Mouse (Mus musculus) G1E (cell line): ENCODE results near the gene Ccl22. TPM values are rescaled to one million over a fixed set of nuclear protein-coding genes. Genes with fewer than 3 reads are reported as not detected.

Experiments
- ATAC-seq: 2 replicates; pipeline ENCODE4 v1.8.0; 2016; ENCODE audit warnings: mild to moderate bottlenecking; ENCODE audit not compliant: insufficient number of reproducible peaks, poor library complexity, low FRiP score, severe bottlenecking; ENCODE audit errors: extremely low read depth
- DNase-seq: peaks from one replicate; pipeline ENCODE4 v3.0.0; 2012; ENCODE audit warnings: low spot score
- H3K27me3 ChIP-seq: 2 replicates; pipeline ENCODE4 v1.6.1; 2012; ENCODE audit warnings: mild to moderate bottlenecking, low read length, inconsistent platforms; ENCODE audit not compliant: insufficient read depth
- H3K36me3 ChIP-seq: replicated peaks from 2 replicates; pipeline ENCODE3; 2012; ENCODE audit warnings: mild to moderate bottlenecking, inconsistent platforms
- H3K4me1 ChIP-seq: 2 replicates; pipeline ENCODE4 v1.6.1; 2012; ENCODE audit warnings: low read depth, low read length, inconsistent platforms, mixed read lengths; ENCODE audit not compliant: insufficient read depth
- H3K4me3 ChIP-seq: 2 replicates; pipeline ENCODE4 v1.5.1; 2012; ENCODE audit warnings: low read depth, mild to moderate bottlenecking, inconsistent platforms, low read length, moderate library complexity, mixed read lengths
- H3K9me3 ChIP-seq: replicated peaks from 2 replicates; pipeline ENCODE4 v1.6.1; 2012; ENCODE audit warnings: inconsistent platforms
- CTCF ChIP-seq: IDR thresholded peaks from 2 replicates; pipeline ENCODE4 v1.5.1; 2012; ENCODE audit warnings: low read depth, low read length, inconsistent platforms, mixed read lengths
- GATA1 ChIP-seq: IDR thresholded peaks from 2 replicates; pipeline ENCODE4 v1.6.1; 2012; ENCODE audit warnings: borderline replicate concordance, low read length, inconsistent platforms, mixed read lengths
- GATA2 ChIP-seq: IDR thresholded peaks from 2 replicates; pipeline ENCODE4 v1.6.1; 2012; ENCODE audit warnings: low read depth, low read length, inconsistent platforms, borderline replicate concordance
- POLR2AphosphoS5 ChIP-seq: IDR thresholded peaks from 2 replicates; pipeline ENCODE4 v1.6.1; 2012; ENCODE audit warnings: low read depth, low read length, inconsistent platforms; ENCODE audit not compliant: insufficient replicate concordance
- TAL1 ChIP-seq: conservative IDR thresholded peaks from 2 replicates; pipeline ENCODE4 v1.6.1; 2012; ENCODE audit warnings: low read depth, low read length, inconsistent platforms, mixed read lengths
- polyA plus RNA-seq: library from polyadenylated mRNA; stranded (reverse); fragments of >175 nt; gene quantifications from 2 replicates; pipeline ENCODE4 v1.2.3, GENCODE M21; 2012
- total RNA-seq, 2 experiments: library from RNA; stranded (forward) in 1 of 2; stranded (reverse) in 1 of 2; fragments of 200-1000 nt in 1 of 2; fragments of >200 nt in 1 of 2; fragmentation: Nextera tagmentation in 1 of 2; gene quantifications; 2 replicates each; pipeline ENCODE4 v1.2.3; 2014 to 2017

Ccl22 gene
- total and polyA plus RNA-seq, 3 experiments, result 0.02 to 0.22 TPM; not detected in 1

- Histone ChIP-seq H3K4me1 (no peaks in the 10 kb centered on the region), H3K4me3 (no peak overlapping the region), H3K9me3 (no peaks in the 10 kb centered on the region), H3K27me3 (peaks cover 29% of the 10 kb centered on the region), H3K36me3 (no peaks in the 10 kb centered on the region)
- DNase-seq (no peak), ATAC-seq (no peak)
- no peak for TF ChIP-seq CTCF
- no peak for TF ChIP-seq POLR2AphosphoS5
- TF ChIP-seq GATA2, result no peak
- no peak for TF ChIP-seq GATA1
- TF ChIP-seq TAL1, result no peak
These were observed 35.2 kb downstream of the Ccl22 start for GRCm38 (mm10) chr8:94780491-94781154.

- Histone ChIP-seq H3K4me1 (no peaks in the 10 kb centered on the region; the same call in 1 of the 2 replicates), H3K36me3 (no peaks in the 10 kb centered on the region), H3K27me3 (peaks cover 30% of the 10 kb centered on the region), H3K4me3 (no peak overlapping the region), H3K9me3 (no peaks in the 10 kb centered on the region)
- DNase-seq, result no peak
- ATAC-seq, result no peak
- TF ChIP-seq GATA1 (no peak), GATA2 (no peak), POLR2AphosphoS5 (no peak), TAL1 (no peak), CTCF (no peak)
These were observed 35.9 kb downstream of the Ccl22 start for GRCm38 (mm10) chr8:94781155-94781837.

- TF ChIP-seq POLR2AphosphoS5 (no peak), GATA1 (no peak), TAL1 (no peak)
- Histone ChIP-seq H3K36me3 (no peaks in the 10 kb centered on the region), H3K27me3 (peaks cover 35% of the 10 kb centered on the region), H3K9me3 (no peaks in the 10 kb centered on the region), H3K4me1 (no peaks in the 10 kb centered on the region; the same call in 1 of the 2 replicates), H3K4me3 (no peak overlapping the region)
- ATAC-seq (no peak), DNase-seq (no peak)
These were observed 36.4 kb downstream of the Ccl22 start for GRCm38 (mm10) chr8:94781838-94782235.

GRCm38 (mm10) chr8:94783890-94784289 is 38.5 kb downstream of the Ccl22 start:
- Histone ChIP-seq H3K4me1 (peaks cover 10% of the 10 kb centered on the region), H3K36me3 (no peaks in the 10 kb centered on the region), H3K27me3 (peaks cover 36% of the 10 kb centered on the region), H3K4me3 (no peak overlapping the region), H3K9me3 (no peaks in the 10 kb centered on the region)
- no peak for DNase-seq
- TF ChIP-seq CTCF (no peak), TAL1 (no peak), GATA1 (no peak), GATA2 (no peak), POLR2AphosphoS5 (no peak)
- no peak for ATAC-seq

GRCm38 (mm10) chr8:94785247-94785985 is 40.0 kb downstream of the Ccl22 start:
- Histone ChIP-seq H3K27me3 (peaks cover 34% of the 10 kb centered on the region), H3K4me3 (no peak overlapping the region), H3K9me3 (no peaks in the 10 kb centered on the region), H3K36me3 (no peaks in the 10 kb centered on the region), H3K4me1 (peaks cover 10% of the 10 kb centered on the region)
- TF ChIP-seq GATA1 (no peak), CTCF (no peak), GATA2 (no peak), POLR2AphosphoS5 (no peak), TAL1 (no peak)
- peak; percentile 51 for DNase-seq
- ATAC-seq, result no peak; the same call in 1 of the 2 replicates

GRCm38 (mm10) chr8:94785995-94786595 is 40.7 kb downstream of the Ccl22 start:
- Histone ChIP-seq H3K4me1 (peaks cover 10% of the 10 kb centered on the region), H3K9me3 (no peaks in the 10 kb centered on the region), H3K4me3 (no peak overlapping the region), H3K36me3 (no peaks in the 10 kb centered on the region), H3K27me3 (peaks cover 34% of the 10 kb centered on the region)
- no peak for ATAC-seq
- TF ChIP-seq TAL1 (no peak), CTCF (no peak), POLR2AphosphoS5 (no peak), GATA2 (no peak), GATA1 (no peak)
- DNase-seq, result no peak
